Mouse (Mus musculus) embryo, embryonic 9.5 days (tissue): ENCODE measurements at regions not wholly inside any gene's neighbourhood (a gene's known extent, or its start where the extent isn't known, plus 50 kb on each side); places are given as distances from the start of the nearest gene placed in this dataset.

Source experiments
- DNase-seq: peaks from one replicate; pipeline ENCODE4 v3.0.0-alpha.2; 2017; ENCODE audit errors: extremely low spot score

DNA sequence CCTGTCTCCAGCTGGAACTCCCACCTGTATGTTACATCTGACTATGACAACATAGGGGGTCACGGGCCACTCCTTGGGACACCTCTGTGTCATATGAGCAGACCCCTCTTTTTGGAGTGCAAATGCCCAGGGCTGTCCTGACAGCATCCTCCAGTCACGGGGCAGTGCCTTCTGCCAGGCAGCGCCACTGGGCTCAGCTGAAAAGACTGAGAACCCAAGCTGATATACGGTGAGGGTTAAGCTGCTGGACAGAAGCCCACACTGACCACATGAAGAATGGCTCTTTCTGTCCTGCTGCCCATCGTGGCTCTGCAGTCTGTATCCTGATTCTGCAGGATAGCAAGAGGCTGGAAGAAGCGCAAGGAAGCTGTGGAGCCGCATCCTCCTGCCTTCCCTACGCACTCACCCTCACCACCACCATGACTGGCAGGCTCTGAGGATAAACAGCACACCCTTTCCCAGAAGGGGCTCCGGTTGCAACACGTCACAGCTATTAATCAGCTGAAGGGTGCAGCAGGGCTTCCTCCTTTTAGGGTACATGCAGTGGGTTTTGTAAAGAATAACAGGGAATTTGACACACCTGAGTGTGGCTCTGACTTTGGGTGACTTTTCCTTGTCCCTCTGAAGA lies 93.9 kb upstream of the Arntl start:
- DNase-seq = no peak

DNA sequence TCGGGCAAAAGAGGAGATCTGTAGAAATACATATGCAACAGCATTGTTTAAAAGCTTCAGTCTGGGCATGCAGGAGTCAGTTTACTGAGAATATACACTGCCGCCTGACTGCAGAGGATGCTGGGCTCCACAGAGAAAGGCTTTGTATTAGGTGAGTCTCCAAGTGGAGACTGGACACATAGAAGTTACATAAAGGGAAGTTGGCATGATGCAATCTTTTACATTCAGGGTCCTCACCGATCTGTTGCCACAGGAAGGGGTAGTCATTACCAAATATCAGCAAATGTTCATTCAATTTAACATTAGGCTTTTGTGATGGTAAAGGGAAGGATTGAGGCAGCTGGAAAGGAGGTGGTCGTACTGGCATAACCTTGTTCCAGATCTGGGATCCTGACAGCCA lies 89.7 kb upstream of the Arntl start:
- DNase-seq = no peak

DNA sequence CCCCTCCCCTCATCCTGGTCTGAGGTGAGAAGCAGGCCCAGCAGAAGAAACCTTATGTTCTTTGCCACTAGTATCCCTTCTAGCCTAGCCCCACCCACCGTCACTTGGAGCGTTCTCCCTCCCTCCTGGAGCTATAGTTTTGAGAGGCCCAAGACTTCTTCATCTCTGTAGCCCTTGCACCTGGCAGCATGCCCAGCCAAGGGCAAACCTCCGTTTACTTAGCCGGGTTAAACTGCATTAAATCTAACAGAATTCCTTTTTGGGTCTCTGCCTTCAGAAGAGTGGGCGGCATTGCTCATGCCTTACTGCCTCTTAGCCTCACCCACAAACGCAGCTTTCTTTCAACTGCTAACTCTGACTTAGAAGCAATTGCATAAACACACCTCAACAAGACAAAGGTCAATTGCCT lies 85.3 kb upstream of the Arntl start:
- no peak for DNase-seq

DNA sequence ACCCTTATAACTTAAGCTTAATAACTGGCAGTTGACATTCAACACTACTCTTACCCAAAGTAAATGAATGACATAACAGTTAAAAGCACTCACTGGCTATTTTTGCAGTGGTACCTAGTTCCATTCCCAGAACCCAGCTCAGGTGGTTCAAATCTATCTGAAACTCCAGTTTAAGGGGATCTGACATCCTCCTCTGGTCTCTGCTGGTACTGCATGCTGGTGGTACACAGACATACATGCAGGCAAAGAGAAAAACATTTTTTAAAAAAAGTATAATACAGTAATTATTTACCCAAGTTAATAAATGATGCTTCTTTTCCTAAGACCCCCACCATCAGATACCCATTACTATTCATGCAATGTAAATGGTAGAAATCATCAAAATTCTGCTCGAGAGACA lies 81.3 kb upstream of the Arntl start:
- DNase-seq = no peak

DNA sequence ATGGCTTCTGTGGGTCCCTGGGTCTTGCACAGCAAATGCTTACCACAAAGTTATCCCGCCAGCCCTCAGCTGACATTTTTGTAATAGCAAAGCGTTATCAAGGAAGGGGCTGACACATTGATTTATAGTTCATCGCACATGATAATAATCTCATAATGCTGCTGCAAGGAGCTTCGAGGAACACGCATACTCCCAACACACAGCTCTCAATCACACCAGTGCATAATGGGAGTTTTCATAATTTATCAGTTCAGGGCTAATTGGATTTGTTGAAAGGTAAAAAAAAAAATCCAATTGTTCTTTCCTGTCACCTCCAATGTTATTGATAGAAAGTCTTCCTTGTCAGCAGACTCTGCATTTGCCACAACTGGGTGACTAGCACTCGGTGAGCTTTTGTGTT lies 76.7 kb upstream of the Arntl start:
- DNase-seq = no peak

DNA sequence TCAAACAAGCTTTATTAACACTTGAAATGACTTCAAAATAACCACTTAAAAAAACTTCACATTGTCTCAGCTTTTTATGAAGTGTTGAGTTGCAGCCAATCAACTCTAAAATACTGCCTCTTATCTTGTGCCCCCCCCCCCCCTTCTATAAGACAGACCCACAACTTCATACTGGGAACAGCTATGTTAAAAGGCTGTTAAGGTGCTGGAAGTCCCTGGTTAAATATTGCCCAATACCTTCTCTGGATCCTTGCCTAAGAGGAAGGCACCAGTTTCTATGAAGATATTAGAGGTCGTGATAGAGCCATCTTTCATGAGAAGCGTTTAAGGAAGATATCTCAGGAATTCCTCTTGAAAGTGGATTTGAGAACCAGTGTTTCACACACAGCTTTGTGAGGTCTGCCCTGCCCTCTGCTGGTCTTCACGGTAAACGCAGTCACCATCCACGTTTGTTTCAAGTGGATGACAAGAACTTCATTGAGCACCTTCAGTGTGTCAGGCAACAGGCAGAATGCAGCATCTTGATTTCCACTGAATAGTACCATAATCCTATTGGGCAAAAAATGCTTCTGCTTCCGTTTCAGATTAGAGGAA lies 75.2 kb upstream of the Arntl start:
- DNase-seq = peak; percentile 76

DNA sequence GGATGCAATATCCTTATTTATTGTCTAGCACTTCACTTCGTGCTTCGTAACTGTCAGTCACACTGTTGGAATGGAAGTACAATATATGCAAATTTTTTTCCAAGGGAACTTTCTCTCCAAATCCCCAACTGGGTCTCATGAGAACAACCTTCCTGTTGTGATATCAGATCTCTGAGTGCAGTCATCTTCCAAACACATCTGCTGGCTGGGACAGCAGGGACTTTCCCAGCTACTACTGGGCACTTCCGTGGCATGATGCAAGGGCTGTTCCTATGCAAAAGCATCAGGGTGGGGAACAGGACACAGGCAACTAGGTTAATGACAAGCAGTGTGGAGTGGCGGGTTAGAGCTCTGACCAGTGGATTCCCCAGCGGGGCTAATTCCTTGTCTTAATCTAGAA lies 73.4 kb upstream of the Arntl start:
- DNase-seq = no peak

DNA sequence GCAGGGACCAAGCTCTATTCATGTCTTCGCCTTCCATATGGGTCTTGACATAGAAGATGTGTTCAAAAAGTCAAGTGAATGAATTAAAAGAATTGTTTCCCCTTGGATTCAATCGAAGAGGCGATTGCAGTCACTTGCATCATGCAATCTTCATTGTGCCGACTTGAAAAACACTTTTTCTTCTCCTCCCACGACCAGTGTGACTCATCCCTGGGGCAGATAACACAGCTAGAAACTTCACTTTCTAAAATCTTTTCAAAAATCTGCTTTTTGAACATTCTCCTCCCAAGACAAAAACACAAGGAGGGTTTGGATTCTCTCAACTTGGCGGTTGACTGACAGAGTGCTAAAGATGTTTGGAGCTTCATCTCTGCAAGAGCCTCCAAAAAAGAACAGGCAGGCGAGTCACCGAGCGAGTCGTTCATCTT lies 67.2 kb upstream of the Arntl start:
- no peak for DNase-seq

DNA sequence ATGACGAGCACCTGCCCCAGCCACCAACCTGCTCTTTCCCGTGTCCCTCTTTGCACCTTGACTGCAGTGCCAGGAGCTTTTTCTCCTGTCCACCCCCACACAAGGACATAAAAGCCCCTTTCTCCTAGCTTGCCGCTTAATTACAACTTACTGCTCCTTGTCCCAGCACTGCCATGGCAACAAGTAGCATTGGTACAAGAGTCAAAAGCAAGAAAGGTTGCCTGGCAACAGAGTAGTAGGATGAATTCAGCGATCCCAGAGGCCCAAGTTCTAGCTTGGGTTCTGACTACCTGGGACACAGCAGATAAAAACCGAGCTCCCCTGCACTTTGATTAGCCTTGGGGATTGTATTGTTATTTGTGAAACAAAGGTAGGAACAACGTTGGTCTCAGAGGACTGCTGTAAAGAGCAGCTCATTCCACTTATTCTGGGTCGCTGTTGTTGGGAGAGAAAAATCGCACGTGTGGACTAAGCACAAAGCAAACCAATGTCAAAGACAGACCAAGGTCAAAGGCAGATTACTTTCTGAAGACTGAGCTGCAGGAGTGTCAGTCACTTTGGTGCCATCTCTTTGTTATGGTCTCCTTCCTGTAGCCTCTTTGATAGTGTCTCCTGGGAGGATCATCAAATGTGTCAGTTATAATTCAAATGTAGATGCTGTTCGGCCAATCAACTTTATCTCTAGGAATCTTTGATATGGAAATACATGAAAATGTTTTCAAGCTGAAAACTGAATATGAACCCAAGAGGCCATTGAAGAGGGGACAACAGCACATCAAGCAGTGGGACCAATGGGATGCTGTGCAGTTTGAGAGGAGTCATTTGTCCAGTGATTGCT lies 65.2 kb upstream of the Arntl start:
- DNase-seq = no peak

DNA sequence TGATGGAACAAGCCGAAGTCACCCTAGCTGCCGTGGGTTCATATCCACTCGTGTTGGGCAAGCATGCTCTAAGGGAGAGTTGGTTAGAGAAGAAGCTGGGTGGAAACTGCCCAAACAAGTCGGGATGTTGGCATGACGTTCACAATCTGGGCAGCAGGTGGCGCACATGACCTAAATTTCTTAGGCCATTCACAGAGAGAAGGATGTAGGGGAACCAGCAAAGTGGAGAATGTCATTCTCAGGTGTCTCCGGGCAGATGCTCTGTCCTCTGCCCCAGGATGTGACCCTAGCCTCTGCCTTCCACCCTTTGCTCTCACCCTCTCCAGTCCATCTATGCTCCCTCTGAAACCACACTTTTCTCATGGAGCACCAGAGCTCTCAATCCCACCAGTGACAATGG lies 63.7 kb upstream of the Arntl start:
- peak; percentile 80 for DNase-seq

DNA sequence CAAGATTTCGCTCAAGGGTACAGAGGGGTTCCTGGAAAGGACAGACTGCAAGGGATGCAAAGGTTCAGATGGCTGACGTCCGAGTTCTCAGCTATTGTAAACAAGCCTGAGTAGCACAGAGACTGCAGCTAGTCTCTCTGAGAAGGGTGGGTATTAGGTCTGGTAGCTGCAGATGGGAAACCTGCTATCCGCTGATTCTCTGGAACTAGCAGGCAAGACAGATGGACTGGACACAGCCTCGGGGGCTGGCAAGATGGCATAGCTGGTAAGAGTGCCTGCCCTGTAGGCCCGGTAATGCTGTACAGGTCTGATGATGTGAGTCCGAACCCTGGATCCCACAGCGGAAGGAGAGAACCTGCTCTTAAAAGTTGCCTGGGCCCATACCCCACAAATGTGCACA lies 62.2 kb upstream of the Arntl start:
- DNase-seq = no peak

DNA sequence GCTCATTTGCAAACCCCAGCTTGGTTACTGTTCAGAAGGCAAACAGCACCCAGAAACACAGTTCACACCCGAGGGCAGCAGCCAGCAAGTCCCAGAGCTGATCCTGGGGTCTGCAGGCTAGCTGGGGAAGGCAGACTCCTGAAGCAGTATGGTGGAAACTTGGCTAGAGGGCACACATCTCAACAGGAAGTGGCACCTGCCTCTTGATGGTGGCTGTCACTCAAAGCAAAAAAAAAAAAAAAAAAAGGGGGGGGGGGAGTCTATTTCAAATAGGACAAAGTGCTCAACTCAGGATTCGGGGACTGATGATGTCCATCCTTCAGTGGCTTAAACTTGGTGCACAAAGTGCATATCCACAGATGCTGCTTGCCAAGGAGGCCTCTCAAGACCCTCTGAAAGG lies 61.2 kb upstream of the Arntl start:
- no peak for DNase-seq

DNA sequence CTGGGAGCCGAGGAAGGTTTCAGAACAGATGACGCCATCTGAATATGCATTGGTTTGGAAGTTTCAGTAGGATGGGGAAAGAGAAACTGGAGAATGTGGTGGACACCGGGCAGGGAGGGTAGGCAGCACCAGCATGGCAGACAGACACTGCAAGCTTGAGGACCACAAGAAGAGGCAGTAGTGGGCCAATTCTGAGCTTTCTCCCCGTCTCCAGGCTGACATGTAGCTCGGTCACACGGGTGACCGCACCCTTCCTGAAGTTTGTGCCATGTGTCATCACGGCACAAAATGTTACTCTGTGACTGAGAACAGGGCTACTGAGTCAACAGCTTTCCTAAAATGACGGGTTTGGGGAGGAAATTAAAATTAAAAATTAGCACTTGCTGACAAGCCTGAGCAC lies 60.7 kb upstream of the Arntl start:
- DNase-seq = no peak

DNA sequence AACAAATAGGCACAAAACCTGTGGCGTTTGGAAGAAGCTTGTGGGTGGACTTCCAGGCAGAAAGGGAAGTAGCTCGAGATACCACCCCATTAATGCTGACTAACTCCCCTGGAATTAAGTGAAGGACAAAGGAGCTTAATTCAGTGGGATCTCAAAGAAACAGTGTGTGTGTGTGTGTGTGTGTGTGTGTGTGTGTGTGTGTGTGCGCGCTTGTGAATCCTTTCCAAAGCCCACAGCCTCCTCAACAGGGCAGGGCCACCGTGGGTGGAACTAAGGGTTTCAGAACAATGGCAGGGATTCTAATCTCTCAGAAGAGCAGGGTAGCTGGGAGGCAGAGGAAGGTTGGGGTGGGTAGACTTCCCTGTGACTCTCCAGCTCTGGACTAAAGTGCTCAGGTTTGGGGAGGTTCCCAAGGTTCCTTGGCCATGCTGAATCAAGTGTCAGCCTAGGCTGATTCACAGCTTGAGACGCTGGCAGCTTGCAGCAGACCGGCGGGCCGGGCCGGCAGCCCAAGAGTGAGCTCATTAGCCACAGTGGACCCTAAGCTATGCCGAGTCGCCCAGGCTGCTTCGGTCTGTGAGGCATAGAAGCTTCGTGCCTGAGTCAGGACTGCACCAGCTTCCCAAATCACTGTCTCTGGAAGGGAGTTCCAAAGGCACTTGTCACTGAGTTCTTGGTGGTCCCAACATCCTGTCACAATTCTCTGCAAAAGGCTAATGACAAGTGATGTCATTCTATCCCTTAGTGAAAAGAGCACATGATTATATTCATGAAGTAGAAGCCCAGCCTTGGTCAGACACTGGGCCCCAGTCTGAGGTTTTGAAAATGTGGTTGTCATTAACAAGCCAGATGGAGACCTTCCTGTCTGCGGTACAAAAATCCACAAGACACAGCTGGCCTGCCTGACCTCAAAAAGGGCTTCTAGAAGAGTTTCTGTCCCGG lies 59.6 kb upstream of the Arntl start:
- peak; percentile 25 for DNase-seq

DNA sequence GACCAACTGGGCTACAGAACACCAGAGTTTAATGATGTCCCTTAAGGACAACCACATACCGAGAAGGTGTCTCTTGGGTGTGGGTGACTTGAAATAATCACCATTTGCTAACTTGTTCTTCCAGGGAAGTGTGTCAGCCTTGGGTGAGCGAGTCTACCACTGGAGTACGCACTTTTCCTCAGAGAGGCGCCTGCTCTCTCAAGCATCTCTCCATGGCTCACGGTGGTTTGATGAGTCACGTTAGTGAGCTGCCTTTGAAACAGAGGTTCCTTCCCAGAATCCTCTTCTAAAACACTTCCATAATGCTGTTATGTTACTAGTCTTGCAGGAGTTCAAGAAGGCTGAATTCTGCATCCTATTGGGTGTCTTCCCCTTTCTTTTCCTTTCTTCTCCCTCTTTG lies 58.6 kb upstream of the Arntl start:
- DNase-seq = no peak

DNA sequence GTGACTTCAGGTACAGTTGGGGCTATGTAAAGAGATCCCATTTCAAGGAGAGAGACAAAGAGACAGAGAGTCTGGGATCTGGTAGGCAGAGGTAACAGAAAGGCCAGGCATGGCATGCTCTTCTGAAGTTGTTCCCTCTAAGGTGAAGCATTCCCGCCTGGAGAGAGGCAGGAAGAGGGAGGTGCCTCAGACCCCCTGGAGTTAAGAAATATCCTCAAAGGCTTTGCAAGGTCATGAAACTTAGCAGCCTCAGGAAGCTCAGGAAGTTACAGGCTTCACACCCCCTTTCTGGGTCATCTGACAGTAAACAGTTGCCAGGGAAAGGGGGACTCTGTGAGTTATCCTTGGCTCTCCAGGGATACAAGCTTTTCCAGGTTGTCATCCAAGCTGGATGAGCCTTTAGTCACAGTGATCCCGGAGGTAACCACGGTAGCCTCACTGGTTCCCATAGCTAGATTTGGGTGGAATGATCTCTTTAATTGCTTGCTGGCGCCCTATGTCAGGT lies 57.2 kb upstream of the Arntl start:
- no peak for DNase-seq

DNA sequence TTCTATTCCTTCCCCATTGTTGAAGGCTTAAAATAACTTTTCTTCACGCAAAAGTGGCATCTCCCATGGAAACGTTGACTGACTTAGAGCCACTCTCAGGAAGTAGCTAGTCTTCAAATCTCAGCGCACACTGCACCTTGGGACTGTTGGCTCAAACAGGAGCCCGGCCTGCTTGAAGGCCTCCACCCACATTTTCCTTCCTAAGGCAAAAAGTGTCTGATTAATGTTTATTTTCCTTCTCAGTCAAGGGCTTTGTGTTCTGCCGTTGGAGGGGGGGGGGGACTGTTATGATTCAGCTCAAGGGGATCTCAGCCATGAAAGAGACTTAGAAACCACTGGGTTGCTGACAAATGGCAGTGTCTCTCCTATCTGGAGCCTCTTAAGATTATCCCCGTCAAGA lies 56.5 kb upstream of the Arntl start:
- no peak for DNase-seq

DNA sequence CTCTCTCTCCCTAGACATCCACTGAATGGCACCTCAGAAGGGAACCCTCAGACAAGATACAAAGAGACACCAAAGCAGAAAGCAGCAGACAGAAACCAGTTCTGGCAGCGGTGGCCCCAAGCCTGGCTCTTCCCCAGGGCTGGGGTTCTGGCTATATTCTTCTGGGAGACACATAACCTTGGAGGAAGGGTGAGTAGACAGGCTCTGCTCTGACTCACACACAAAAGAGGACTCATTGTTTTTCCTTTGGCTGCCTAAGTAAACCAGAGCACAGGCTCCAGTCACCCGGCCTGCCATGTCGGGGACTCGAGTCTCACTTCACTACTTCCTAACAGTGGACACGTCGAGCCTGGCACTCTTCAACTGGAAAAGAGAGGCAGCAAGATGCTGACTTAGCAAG lies 55.8 kb upstream of the Arntl start:
- DNase-seq = no peak

DNA sequence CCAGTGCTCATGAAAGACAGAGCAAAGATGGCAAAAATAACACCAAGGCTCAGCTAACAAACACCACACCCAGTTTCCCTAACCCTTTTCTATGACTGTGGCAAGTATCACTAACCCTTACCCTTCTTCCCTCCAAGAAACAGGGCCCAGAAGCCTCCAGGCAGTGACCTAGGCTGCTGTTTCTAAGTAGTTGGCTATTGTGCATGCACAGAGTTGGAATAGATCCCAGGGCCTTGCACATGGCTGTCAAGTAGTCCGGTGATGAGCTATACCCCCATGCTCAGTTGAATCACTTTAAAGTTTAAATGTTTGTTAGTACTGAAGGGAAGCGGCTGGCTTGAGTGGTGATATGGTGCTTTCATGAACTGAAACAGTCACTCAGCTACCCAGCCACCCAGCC lies 53.9 kb upstream of the Arntl start:
- no peak for DNase-seq

DNA sequence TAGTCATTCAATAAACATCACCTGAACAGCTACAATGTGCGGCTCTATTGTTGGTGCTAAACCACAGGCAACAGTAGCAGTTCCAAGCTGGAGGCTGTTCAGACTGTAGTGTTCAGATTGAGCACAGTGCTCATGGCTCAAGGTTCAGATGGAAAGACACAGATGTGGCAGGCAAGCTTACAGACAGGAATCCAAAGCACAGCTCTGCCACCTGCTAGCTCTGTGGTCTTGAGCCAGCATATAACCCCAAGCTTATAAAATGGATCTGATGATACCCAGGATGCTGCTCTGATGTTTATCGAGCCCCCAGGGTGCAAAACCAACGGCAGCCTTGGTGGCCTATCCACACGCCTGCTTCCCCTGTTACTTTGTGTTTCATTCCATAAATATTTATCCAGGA lies 53.2 kb upstream of the Arntl start:
- no peak for DNase-seq

DNA sequence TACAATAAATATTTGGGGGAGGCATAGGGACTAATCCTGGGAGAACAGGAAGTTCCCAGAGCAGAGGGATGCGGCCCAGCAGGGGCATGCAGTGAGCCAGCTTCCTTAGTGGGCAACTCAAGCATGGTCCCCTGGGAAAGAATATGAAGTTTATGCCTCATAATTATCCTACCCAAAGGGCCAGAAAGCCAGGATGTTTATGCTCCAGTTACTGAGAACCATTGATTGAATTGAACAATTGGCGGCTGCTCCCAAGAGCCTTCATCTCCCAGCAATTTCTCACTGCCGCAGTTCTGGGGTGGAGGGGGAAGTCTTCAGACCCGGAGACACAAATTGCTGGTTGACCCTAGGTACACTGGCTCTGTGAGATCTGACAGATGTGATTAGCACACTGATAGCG lies 50.9 kb upstream of the Arntl start:
- no peak for DNase-seq
